Mouse (Mus musculus) hindbrain, embryonic 16.5 days (tissue): ENCODE measurements around the gene Ctu1. TPM values are rescaled to one million over a fixed set of nuclear protein-coding genes. Genes with fewer than 3 reads are reported as not detected.
"Not testable (repeated sequence)": the region's sequence is repeated elsewhere in the genome, so short reads cannot be mapped to it uniquely, and the experiment has no call there.

Experiments
- ATAC-seq: fragments of 200-750 bp; cut with Nextera tagmentation; 2 replicates; pipeline ENCODE4 v1.8.0; 2017; ENCODE audit warnings: moderate TSS enrichment, moderate library complexity
- H3K27ac ChIP-seq: fragments of 300-500 bp; sonication (generic); 2 replicates; pipeline ENCODE4 v1.5.1; 2014; ENCODE audit warnings: low read depth, mild to moderate bottlenecking, control low read depth, low read length, moderate library complexity
- H3K27me3 ChIP-seq: fragments of 300-500 bp; sonication (generic); replicated peaks from 2 replicates; pipeline ENCODE4 v1.6.1; 2014; ENCODE audit warnings: low read length; ENCODE audit not compliant: control insufficient read depth, insufficient read depth
- H3K36me3 ChIP-seq: fragments of 300-500 bp; sonication (generic); 2 replicates; pipeline ENCODE4 v1.6.1; 2014; ENCODE audit warnings: mild to moderate bottlenecking, low read length, moderate library complexity, mixed read lengths; ENCODE audit not compliant: control insufficient read depth, insufficient read depth
- H3K4me1 ChIP-seq: fragments of 300-500 bp; sonication (generic); 2 replicates; pipeline ENCODE4 v1.6.1; 2014; ENCODE audit warnings: low read depth, low read length; ENCODE audit not compliant: control insufficient read depth, insufficient read depth
- H3K4me2 ChIP-seq: fragments of 300-500 bp; sonication (generic); 2 replicates; pipeline ENCODE4 v1.6.1; 2014; ENCODE audit warnings: mild to moderate bottlenecking, low read length, control low read depth, moderate library complexity
- H3K4me3 ChIP-seq: fragments of 300-500 bp; sonication (generic); 2 replicates; pipeline ENCODE4 v1.5.1; 2014; ENCODE audit warnings: mild to moderate bottlenecking, low read length, control low read depth, moderate library complexity
- H3K9ac ChIP-seq: fragments of 300-500 bp; sonication (generic); 2 replicates; pipeline ENCODE4 v1.6.1; 2014; ENCODE audit warnings: low read depth, mild to moderate bottlenecking, control low read depth, low read length, moderate library complexity
- H3K9me3 ChIP-seq: fragments of 300-500 bp; sonication (generic); 2 replicates; pipeline ENCODE4 v1.6.1; 2014; ENCODE audit warnings: mild to moderate bottlenecking, low read length, moderate library complexity; ENCODE audit not compliant: control insufficient read depth
- WGBS: fragments of 180-500 bp; shearing (Covaris S2); extraction: QIAGEN DNeasy Blood & Tissue Kit; methylation state at CpG from one replicate; pipeline ENCODE4 v1.1.7; 2014; 5-methylcytosine and 5-hydroxymethylcytosine counted together
- polyA plus RNA-seq: library from polyadenylated mRNA; unstranded; fragments of >200 nt; fragmentation: Nextera tagmentation; extraction: Ambion mirVana; gene quantifications from 2 replicates; pipeline ENCODE4 v1.2.1, GENCODE M21; 2015

The Ctu1 gene
- polyA plus RNA-seq, 1 experiment from 2014 or later: 20.6 TPM

DNA sequence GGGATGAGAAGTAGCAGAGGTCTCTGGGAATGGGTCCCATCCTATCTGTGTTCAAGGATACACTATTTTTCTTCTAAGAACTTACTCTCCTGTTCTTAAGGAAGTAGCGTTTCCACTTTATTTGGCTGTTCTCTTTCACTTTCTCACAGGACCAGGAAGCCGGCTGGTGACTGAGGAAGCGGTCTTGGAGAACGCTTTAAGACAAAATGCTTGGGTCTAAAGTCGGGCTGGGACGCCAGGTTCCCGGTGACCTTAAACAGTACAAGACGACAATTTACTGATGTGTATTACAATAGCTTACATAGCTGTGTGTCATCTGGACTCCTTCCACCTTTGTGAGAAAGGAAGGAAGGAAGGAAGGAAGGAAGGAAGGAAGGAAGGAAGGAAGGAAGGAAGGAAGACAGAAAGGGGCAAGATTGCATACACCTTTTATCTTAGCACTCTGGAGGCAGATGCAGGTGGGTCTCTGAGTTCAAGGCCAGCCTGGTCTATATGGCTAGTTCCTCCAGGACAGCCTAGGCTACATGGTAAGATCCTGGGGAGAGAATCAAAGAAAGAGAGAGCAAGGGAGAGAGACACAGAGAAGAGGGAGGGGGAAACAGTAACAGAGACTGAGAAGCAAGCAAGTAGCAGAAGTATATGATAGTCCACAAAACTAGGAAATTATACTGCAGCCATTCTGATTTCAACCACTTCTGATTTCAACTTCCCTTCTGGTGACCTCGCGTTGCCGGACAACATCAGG lies 580 bp upstream of the Ctu1 start:
- Histone ChIP-seq H3K27ac (0 out of 2 replicates have a peak overlapping the region, but pooled peaks have one; percentile 4), H3K36me3 (peaks cover 12% of the 10 kb centered on the region), H3K4me1 (peaks cover 7% of the 10 kb centered on the region), H3K9ac (peak overlapping the region; percentile 45; the same call in 1 of the 2 replicates), H3K4me2 (peak overlapping the region; percentile 85), H3K9me3 (peaks cover 2% of the 10 kb centered on the region), H3K4me3 (peak overlapping the region; percentile 47), H3K27me3 (no peaks in the 10 kb centered on the region)
- 66% methylated on average over 11 of the region's 11 CpGs for WGBS
- ATAC-seq: peak; percentile 67

- ATAC-seq: peak; percentile 22
- Histone ChIP-seq H3K27ac (0 out of 2 replicates have a peak overlapping the region, but pooled peaks have one; percentile 37), H3K4me1 (peaks cover 7% of the 10 kb centered on the region), H3K9me3 (peaks cover 6% of the 10 kb centered on the region), H3K27me3 (no peaks in the 10 kb centered on the region), H3K4me2 (peak overlapping the region; percentile 85), H3K9ac (peak overlapping the region; percentile 56), H3K4me3 (peak overlapping the region; percentile 47), H3K36me3 (peaks cover 27% of the 10 kb centered on the region)
- WGBS: 15% methylated on average over 10 of the region's 10 CpGs
Observed at GRCm38 (mm10) chr7:43672581-43673260, 905 bp downstream of the Ctu1 start.

DNA sequence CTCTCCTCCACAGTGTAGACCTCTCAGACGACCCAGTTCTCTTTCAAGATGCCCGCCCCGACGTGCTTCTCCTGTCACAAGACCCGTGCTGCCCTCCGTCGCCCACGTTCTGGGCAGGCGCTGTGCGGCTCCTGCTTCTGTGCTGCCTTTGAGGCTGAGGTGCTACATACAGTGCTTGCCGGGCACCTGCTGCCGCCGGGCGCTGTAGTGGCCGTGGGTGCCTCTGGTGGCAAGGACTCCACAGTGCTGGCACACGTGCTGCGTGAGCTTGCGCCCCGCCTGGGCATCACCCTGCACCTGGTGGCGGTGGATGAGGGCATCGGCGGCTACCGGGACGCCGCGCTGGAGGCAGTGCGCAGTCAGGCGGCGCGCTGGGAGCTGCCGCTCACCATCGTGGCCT lies 3.3 kb downstream of the Ctu1 start:
- 93% methylated on average over 28 of the region's 32 CpGs for WGBS
- Histone ChIP-seq H3K4me3 (no peak overlapping the region), H3K27me3 (no peaks in the 10 kb centered on the region), H3K4me2 (no peak overlapping the region), H3K4me1 (peaks cover 7% of the 10 kb centered on the region), H3K27ac (no peak overlapping the region), H3K9me3 (peaks cover 6% of the 10 kb centered on the region), H3K36me3 (peaks cover 34% of the 10 kb centered on the region), H3K9ac (no peak overlapping the region)
- ATAC-seq: no peak

DNA sequence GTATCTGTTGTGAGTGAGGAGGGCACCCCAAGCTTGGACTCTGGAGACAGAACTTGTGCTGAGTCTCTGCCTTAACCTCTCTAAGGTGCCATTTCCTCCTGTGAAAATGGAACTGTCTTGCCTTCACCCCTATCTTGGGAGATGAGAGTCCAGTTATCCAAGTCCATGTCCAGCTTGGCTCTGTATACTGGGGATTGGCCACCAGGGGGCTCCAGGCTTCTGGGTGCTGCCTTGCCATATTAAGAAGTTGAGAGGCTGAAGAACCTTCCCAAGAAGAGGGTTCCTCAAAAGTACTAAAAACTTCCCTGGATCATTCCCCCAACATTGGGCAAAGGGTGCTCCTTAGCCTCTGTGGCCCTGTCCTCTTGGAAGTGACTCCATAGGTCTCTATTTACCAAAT lies 6.7 kb downstream of the Ctu1 start:
- no peaks in the 10 kb centered on the region for H3K27me3 ChIP-seq
- no peak overlapping the region for H3K27ac ChIP-seq
- H3K4me1 ChIP-seq: no peaks in the 10 kb centered on the region
- no peak for ATAC-seq
- no peak overlapping the region for H3K4me3 ChIP-seq
- H3K9me3 ChIP-seq: peaks cover 6% of the 10 kb centered on the region
- no peak overlapping the region for H3K9ac ChIP-seq
- peaks cover 34% of the 10 kb centered on the region for H3K36me3 ChIP-seq
- H3K4me2 ChIP-seq: no peak overlapping the region

GRCm38 (mm10) chr7:43680960-43681359 lies 9.1 kb downstream of the Ctu1 start:
- peaks cover 24% of the 10 kb centered on the region for H3K36me3 ChIP-seq
- H3K4me2 ChIP-seq: no peak overlapping the region
- no peaks in the 10 kb centered on the region for H3K27me3 ChIP-seq
- no peak overlapping the region for H3K4me3 ChIP-seq
- H3K27ac ChIP-seq: no peak overlapping the region
- no peak overlapping the region for H3K9ac ChIP-seq
- ATAC-seq: peak; percentile 71
- no peaks in the 10 kb centered on the region for H3K4me1 ChIP-seq
- H3K9me3 ChIP-seq: peaks cover 3% of the 10 kb centered on the region
- 14% methylated on average over 5 of the region's 5 CpGs for WGBS

GRCm38 (mm10) chr7:43682511-43682910 lies 10.7 kb downstream of the Ctu1 start:
- H3K27me3 ChIP-seq, H3K4me3 ChIP-seq, H3K9me3 ChIP-seq, ATAC-seq, H3K36me3 ChIP-seq, H3K4me1 ChIP-seq, H3K4me2 ChIP-seq, H3K9ac ChIP-seq, H3K27ac ChIP-seq: not testable (repeated sequence)
- 27% methylated on average over 1 of the region's 1 CpGs for WGBS

- no peaks in the 10 kb centered on the region for H3K4me1 ChIP-seq
- H3K27ac ChIP-seq: no peak overlapping the region
- H3K36me3 ChIP-seq: no peaks in the 10 kb centered on the region
- no peak overlapping the region for H3K4me2 ChIP-seq
- no peak for ATAC-seq
- no peaks in the 10 kb centered on the region for H3K27me3 ChIP-seq
- no peak overlapping the region for H3K4me3 ChIP-seq
- no peak overlapping the region for H3K9ac ChIP-seq
- H3K9me3 ChIP-seq: no peaks in the 10 kb centered on the region
- 77% methylated on average over 7 of the region's 7 CpGs for WGBS
Observed at GRCm38 (mm10) chr7:43685088-43685487, 13.3 kb downstream of the Ctu1 start.

DNA sequence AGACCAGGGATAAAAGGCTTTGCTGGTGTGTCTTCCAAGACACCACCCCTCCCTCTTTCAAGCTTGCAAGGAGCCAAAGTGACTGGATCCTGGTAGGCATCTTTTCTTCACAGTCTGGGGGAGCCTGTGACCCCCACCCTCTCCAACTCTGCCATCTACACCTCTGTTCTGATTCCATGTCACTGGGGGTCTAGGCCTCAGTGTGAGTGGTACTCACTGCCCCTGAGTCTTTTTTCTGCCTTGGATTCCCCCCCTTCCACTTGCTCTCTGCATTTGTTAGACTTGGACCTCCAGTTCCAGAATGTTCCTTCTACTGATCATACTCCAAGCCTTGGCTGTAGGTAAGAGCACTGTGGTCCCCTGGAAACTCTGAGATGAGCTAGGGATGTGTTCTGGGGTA lies 18.3 kb downstream of the Ctu1 start, which contains the start of gene Klk14:
TSS of gene Klk14 (plus strand) at position 301 of the 400 bp plus-strand sequence.
- no peak within 1 kb of the TSS for H3K4me2 ChIP-seq
- no peak within 1 kb of the TSS for H3K4me3 ChIP-seq
- no peaks in the 10 kb centered on the region for H3K27me3 ChIP-seq
- H3K27ac ChIP-seq: no peak within 1 kb of the TSS
- H3K4me1 ChIP-seq: no peaks in the 10 kb centered on the region
- no peak for ATAC-seq
- no peak within 1 kb of the TSS for H3K9ac ChIP-seq
- H3K36me3 ChIP-seq: no peaks in the 10 kb centered on the region
- H3K9me3 ChIP-seq: no peaks in the 10 kb centered on the region

GRCm38 (mm10) chr7:43710031-43710430 lies 38.2 kb downstream of the Ctu1 start:
- Histone ChIP-seq H3K9me3 (no peaks in the 10 kb centered on the region), H3K4me1 (no peaks in the 10 kb centered on the region), H3K9ac (no peak overlapping the region), H3K4me2 (no peak overlapping the region), H3K27ac (no peak overlapping the region), H3K27me3 (0 out of 2 replicates have a peak, but pooled peaks cover 2% of the 10 kb centered on the region), H3K36me3 (no peaks in the 10 kb centered on the region), H3K4me3 (no peak overlapping the region)
- no peak for ATAC-seq
- WGBS: 91% methylated on average over 3 of the region's 3 CpGs
